Mouse (Mus musculus) neural tube, postnatal 0 days (tissue): ENCODE data around the gene 4933400A11Rik. TPM values are rescaled to one million over a fixed set of nuclear protein-coding genes. Genes with fewer than 3 reads are reported as not detected.

Experiments
- polyA plus RNA-seq: library from polyadenylated mRNA; unstranded; fragments of >200 nt; fragmentation: Nextera tagmentation; extraction: Ambion mirVana; gene quantifications from 2 replicates; pipeline ENCODE4 v1.2.1, GENCODE M21; 2015

The 4933400A11Rik gene
- not detected in 2 replicates for polyA plus RNA-seq

GRCm38 (mm10) chrX:169779535-169779934 is at the start of gene 4933400A11Rik:
Gene 4933400A11Rik (minus strand): TSS chrX:169779635.

Other genes starting within 250 kb of the 4933400A11Rik start
- 1.5 and 3.0 TPM in 2 replicates for gene Mid1, start 94.4 kb downstream of the 4933400A11Rik start, polyA plus RNA-seq
- 64.3 and 201 TPM in 2 replicates for gene Gm21887, start 230.0 kb upstream of the 4933400A11Rik start, polyA plus RNA-seq